Mouse (Mus musculus): ENCODE results near the gene Abi3. TPM values are rescaled to one million over a fixed set of nuclear protein-coding genes. Genes with fewer than 3 reads are reported as not detected.

The Abi3 gene
- polyA plus RNA-seq (2014; fragmentation: Illumina TruSeq; extraction: RNeasy Lipid Tissue Mini Kit (QIAGEN cat#74804); ENCODE audit: low read depth, low replicate concordance): 0.29 TPM

DNA sequence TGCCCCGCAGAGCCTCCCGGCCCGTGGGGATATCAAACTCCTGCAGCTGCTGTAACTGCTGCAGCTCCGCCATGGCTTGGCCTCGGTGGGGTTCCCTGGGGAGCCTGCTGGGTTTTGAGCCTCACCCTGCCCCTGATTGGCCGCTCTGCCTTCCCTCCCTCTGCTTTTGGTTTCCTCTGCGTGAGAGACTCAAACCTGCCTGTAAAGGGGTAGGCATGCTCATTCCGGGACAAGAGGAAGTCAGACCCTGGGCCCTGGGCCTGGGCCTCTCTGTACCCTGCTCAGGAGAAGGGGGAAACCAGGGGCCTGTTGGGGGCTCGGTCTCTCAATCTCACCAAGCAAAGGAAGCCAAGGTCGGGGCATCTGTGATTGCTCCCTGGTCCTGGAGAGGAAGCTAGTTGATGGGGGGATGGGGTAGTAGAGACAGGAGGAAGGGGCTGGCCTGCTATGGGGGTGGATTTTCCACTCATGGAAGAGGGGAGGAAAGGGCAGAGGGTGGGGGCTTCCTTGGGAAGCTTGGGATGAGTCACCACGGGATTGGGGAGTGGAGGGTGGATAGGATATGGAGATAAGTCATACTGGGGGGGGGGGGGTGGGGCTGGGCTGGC lies at the start of gene Abi3:
TSS of gene Abi3 (minus strand) at position 403 of the 608 bp plus-strand sequence.

DNA sequence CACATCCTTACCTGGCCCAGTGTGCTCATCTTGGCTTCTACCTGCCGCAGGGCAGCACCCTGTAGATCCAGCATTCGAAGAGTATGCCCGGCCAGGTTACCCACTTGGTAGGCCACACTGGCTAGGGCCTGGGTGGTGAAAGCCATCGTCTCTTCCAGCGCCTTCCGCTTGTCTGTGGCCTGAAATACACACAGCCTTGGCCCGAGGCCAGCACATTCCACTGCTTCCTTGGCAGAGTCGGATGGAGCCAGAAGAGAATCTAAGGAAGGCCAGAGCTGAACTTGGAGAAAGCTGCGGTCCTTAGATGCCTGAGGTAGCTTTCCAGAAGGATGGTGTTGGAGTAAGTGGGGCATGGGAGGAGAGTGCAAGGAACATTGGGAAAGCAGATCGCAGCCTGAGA lies 5.2 kb downstream of the Abi3 start, which contains the start of gene Gngt2:
TSS of gene Gngt2 (plus strand) at position 158 of the 400 bp plus-strand sequence.

GRCm38 (mm10) chr11:95824071-95824876 lies 18.0 kb downstream of the Abi3 start, which contains the start of gene Phospho1:
TSS of gene Phospho1 (plus strand) at chr11:95824499.

Other genes starting within 250 kb of the Abi3 start
- 21.1 TPM for gene Phb, start 175.5 kb downstream of the Abi3 start, polyA plus RNA-seq (2014; fragmentation: Illumina TruSeq; extraction: RNeasy Lipid Tissue Mini Kit (QIAGEN cat#74804); ENCODE audit: low read depth, low replicate concordance)
- gene Zfp652, start 129.8 kb downstream of the Abi3 start, polyA plus RNA-seq (2014; fragmentation: Illumina TruSeq; extraction: RNeasy Lipid Tissue Mini Kit (QIAGEN cat#74804); ENCODE audit: low read depth, low replicate concordance): 24.7 TPM
- 0.23 TPM for gene B130006D01Rik, start 118.9 kb downstream of the Abi3 start, polyA plus RNA-seq (2014; fragmentation: Illumina TruSeq; extraction: RNeasy Lipid Tissue Mini Kit (QIAGEN cat#74804); ENCODE audit: low read depth, low replicate concordance)
- gene Phospho1, start 18.0 kb downstream of the Abi3 start, polyA plus RNA-seq (2014; fragmentation: Illumina TruSeq; extraction: RNeasy Lipid Tissue Mini Kit (QIAGEN cat#74804); ENCODE audit: low read depth, low replicate concordance): 4.2 TPM
- 6.4 TPM for gene Gngt2, start 5.3 kb downstream of the Abi3 start, polyA plus RNA-seq (2014; fragmentation: Illumina TruSeq; extraction: RNeasy Lipid Tissue Mini Kit (QIAGEN cat#74804); ENCODE audit: low read depth, low replicate concordance)
- not detected for gene B4galnt2, start 72.4 kb upstream of the Abi3 start, polyA plus RNA-seq (2014; fragmentation: Illumina TruSeq; extraction: RNeasy Lipid Tissue Mini Kit (QIAGEN cat#74804); ENCODE audit: low read depth, low replicate concordance)
- gene Igf2bp1, start 163.5 kb upstream of the Abi3 start, polyA plus RNA-seq (2014; fragmentation: Illumina TruSeq; extraction: RNeasy Lipid Tissue Mini Kit (QIAGEN cat#74804); ENCODE audit: low read depth, low replicate concordance): not detected
- gene Gip, start 182.1 kb upstream of the Abi3 start, polyA plus RNA-seq (2014; fragmentation: Illumina TruSeq; extraction: RNeasy Lipid Tissue Mini Kit (QIAGEN cat#74804); ENCODE audit: low read depth, low replicate concordance): not detected
- 15.6 TPM for gene Snf8, start 192.4 kb upstream of the Abi3 start, polyA plus RNA-seq (2014; fragmentation: Illumina TruSeq; extraction: RNeasy Lipid Tissue Mini Kit (QIAGEN cat#74804); ENCODE audit: low read depth, low replicate concordance)
- gene Ube2z, start 222.9 kb upstream of the Abi3 start, polyA plus RNA-seq (2014; fragmentation: Illumina TruSeq; extraction: RNeasy Lipid Tissue Mini Kit (QIAGEN cat#74804); ENCODE audit: low read depth, low replicate concordance): 27.2 TPM
- gene Atp5g1, start 233.2 kb upstream of the Abi3 start, polyA plus RNA-seq (2014; fragmentation: Illumina TruSeq; extraction: RNeasy Lipid Tissue Mini Kit (QIAGEN cat#74804); ENCODE audit: low read depth, low replicate concordance): 5.2 TPM